Mouse (Mus musculus) erythroblast, embryonic 14.5 days (primary cell): ENCODE measurements at regions not wholly inside any gene's neighbourhood (a gene's known extent, or its start where the extent isn't known, plus 50 kb on each side); places are given as distances from the start of the nearest gene placed in this dataset.

Experiments
- GATA1 ChIP-seq: IDR thresholded peaks from 2 replicates; pipeline ENCODE4 v1.6.1; 2012; ENCODE audit warnings: low read length, inconsistent platforms, mixed read lengths
- TAL1 ChIP-seq: IDR thresholded peaks from 3 replicates; pipeline ENCODE4 v1.6.1; 2012; ENCODE audit warnings: low read length, inconsistent platforms, mixed read lengths

DNA sequence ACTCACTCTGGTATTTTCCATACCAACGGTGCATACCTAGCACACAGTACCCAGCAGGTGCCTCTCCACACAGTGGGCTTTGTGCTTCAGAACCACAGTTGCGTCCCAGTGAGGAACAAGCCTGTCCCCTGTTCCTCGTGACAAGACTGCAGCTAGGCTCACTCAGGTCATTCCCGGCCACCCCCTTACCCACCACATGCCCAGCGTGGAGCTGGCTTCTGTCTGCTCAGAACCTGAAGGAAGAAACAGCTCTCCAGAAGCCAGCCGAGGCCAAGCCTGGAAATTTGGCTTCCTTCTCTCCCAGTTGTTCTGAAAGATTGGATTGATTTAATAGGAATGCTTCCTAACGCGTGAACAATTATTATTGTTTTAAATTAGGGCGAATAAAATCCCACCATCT is 118.1 kb upstream of the Zmiz1 start:
- TF ChIP-seq GATA1 (no peak), TAL1 (no peak)
